Mouse (Mus musculus) stomach, postnatal 0 days (tissue): ENCODE measurements around the gene Got2.

ENCODE experiments used
- CTCF ChIP-seq: IDR thresholded peaks from 2 replicates; pipeline ENCODE4 v1.5.1; 2016; ENCODE audit warnings: antibody characterized with exemption, low read depth, mild to moderate bottlenecking, moderate library complexity
- EP300 ChIP-seq: optimal IDR thresholded peaks from 2 replicates; pipeline ENCODE3; 2016; ENCODE audit warnings: antibody characterized with exemption

DNA sequence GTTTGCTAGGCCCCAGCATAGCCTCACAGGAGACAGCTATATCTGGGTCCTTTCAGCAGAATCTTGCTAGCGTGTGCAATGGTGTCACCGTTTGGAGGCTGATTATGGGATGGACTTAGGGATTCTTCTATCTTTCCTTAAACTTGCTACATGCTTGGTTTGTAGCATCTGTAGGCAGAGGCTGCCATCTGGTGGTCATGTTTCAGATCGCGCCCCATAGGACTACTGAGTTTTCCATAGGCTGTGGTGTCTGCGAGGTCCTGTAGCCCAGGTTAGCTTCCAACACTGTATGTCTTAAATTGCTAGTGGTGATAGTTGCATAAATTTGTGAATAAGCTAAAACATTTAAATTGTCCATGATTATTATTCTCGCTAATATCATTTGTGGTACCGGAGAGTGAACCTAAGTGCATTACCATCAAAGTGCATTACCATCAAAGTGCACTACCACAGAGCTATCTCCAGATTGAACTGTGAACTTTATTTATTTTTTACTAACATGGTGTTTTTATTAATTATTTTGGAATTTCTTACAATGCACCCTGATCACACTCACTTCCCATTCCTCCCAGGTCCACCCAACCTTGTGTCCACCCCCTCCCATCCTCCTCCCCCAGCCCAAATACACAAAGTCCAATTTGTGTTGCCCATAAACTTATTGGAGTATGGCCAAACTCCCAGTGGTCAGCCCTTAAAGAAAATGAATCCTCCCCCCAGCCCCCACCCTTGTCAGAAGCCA, 26.7 kb upstream of the Got2 start:
- no peak for TF ChIP-seq EP300
- peak; percentile 94 for TF ChIP-seq CTCF
